Mouse (Mus musculus): ENCODE measurements around the gene Cela1. TPM values are rescaled to one million over a fixed set of nuclear protein-coding genes. Genes with fewer than 3 reads are reported as not detected.

The Cela1 gene
- polyA plus RNA-seq, 1 experiment: 2.4 TPM

DNA sequence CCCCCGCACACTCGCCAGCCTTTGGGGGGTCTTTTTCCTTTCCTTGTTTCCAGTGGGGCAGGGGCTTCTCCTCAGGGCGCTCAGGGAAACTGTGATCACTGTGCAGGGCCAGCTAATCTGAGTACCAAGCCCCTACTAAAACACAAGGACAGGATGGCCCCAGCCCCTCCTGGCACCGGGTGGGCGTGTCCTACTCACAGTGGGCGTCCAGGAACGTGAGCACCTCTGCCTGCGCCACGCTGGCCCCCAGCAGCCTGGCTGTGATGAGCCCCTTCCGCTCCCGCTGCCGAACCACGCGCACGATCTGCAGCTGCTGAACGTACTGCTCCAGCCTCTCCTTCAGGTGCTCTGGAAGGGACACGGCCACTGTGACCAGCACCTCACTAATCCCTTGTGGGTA, 16.2 kb upstream of the Cela1 start:
- Histone ChIP-seq H3K36me3 (ENCODE audit: control insufficient read depth, insufficient read depth, low read length, poor library complexity, severe bottlenecking) (0 out of 2 replicates have a peak, but pooled peaks cover 2% of the 10 kb centered on the region), H3K27ac (ENCODE audit: insufficient read depth, low read length) (no peak overlapping the region), H3K4me3 (ENCODE audit: low read depth, low read length) (no peak overlapping the region), H3K9ac (ENCODE audit: low read depth, poor library complexity, severe bottlenecking) (no peak overlapping the region), H3K9me3 (replicated peaks; ENCODE audit: control insufficient read depth, insufficient read depth, low read length, poor library complexity, severe bottlenecking) (no peaks in the 10 kb centered on the region), H3K27me3 (ENCODE audit: control insufficient read depth, insufficient read depth, low read length, poor library complexity, severe bottlenecking) (no peaks in the 10 kb centered on the region), H3K4me1 (ENCODE audit: control insufficient read depth, insufficient read depth, low read length) (peaks cover 4% of the 10 kb centered on the region)
- TF ChIP-seq POLR2A (IDR thresholded peaks at IDR 0.05; ENCODE audit: insufficient read depth, low read length) (no peak), CTCF (IDR thresholded peaks at IDR 0.05; ENCODE audit: low read depth, low read length) (no peak), EP300 (IDR thresholded peaks at IDR 0.05; ENCODE audit: insufficient read depth, low read depth, low read length) (no peak)

DNA sequence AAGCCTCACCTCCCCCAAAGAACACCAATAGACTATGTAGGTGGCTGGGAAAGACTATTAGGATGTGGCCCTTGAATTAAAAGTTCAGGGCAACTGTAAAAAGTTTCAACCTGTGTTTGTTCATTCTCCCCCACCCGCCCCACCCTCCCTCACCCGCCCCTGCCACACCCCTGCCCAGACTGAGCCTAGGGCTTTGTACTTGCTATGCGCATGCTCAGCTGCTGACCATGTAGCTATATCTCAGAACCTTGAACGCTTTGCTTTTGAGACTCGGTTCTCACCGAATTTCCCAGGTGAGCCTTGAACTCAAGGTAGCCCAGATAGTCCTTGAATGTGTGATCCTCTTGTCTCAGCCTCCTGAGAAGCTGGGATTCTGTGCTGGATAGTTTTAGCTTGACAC, 14.1 kb upstream of the Cela1 start:
- H3K9me3 ChIP-seq (replicated peaks; ENCODE audit: control insufficient read depth, insufficient read depth, low read length, poor library complexity, severe bottlenecking): no peaks in the 10 kb centered on the region
- H3K36me3 ChIP-seq (ENCODE audit: control insufficient read depth, insufficient read depth, low read length, poor library complexity, severe bottlenecking): 0 out of 2 replicates have a peak, but pooled peaks cover 2% of the 10 kb centered on the region
- TF ChIP-seq CTCF (IDR thresholded peaks at IDR 0.05; ENCODE audit: low read depth, low read length) (no peak), POLR2A (IDR thresholded peaks at IDR 0.05; ENCODE audit: insufficient read depth, low read length) (no peak), EP300 (IDR thresholded peaks at IDR 0.05; ENCODE audit: insufficient read depth, low read depth, low read length) (no peak)
- no peak overlapping the region for H3K4me3 ChIP-seq (ENCODE audit: low read depth, low read length)
- peaks cover 4% of the 10 kb centered on the region for H3K4me1 ChIP-seq (ENCODE audit: control insufficient read depth, insufficient read depth, low read length)
- no peaks in the 10 kb centered on the region for H3K27me3 ChIP-seq (ENCODE audit: control insufficient read depth, insufficient read depth, low read length, poor library complexity, severe bottlenecking)
- no peak overlapping the region for H3K27ac ChIP-seq (ENCODE audit: insufficient read depth, low read length)
- no peak overlapping the region for H3K9ac ChIP-seq (ENCODE audit: low read depth, poor library complexity, severe bottlenecking)

DNA sequence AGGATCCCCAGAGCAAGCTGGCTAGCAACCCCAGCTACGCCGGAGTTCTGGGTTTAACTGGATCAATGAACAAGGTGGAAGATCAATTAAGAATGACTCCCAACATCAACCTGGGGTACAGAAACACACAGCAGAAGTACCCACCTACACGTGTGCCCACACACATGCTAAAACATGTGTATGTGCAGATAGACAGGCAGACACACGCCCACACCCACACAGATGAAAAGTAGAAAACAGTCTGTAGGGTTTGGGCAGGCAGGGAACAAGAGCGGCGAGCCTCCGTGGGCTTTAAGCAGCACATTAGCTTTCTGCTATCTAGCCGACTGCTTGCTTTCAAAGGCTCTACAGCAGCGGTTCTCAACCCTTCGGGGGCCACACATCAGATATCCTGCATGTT, 13.4 kb upstream of the Cela1 start:
- Histone ChIP-seq H3K9ac (ENCODE audit: low read depth, poor library complexity, severe bottlenecking) (no peak overlapping the region), H3K36me3 (ENCODE audit: control insufficient read depth, insufficient read depth, low read length, poor library complexity, severe bottlenecking) (0 out of 2 replicates have a peak, but pooled peaks cover 2% of the 10 kb centered on the region), H3K4me3 (ENCODE audit: low read depth, low read length) (no peak overlapping the region), H3K4me1 (ENCODE audit: control insufficient read depth, insufficient read depth, low read length) (peaks cover 2% of the 10 kb centered on the region), H3K27ac (ENCODE audit: insufficient read depth, low read length) (no peak overlapping the region), H3K27me3 (ENCODE audit: control insufficient read depth, insufficient read depth, low read length, poor library complexity, severe bottlenecking) (no peaks in the 10 kb centered on the region), H3K9me3 (replicated peaks; ENCODE audit: control insufficient read depth, insufficient read depth, low read length, poor library complexity, severe bottlenecking) (no peaks in the 10 kb centered on the region)
- TF ChIP-seq CTCF (IDR thresholded peaks at IDR 0.05; ENCODE audit: low read depth, low read length) (no peak), EP300 (IDR thresholded peaks at IDR 0.05; ENCODE audit: insufficient read depth, low read depth, low read length) (no peak), POLR2A (IDR thresholded peaks at IDR 0.05; ENCODE audit: insufficient read depth, low read length) (no peak)

DNA sequence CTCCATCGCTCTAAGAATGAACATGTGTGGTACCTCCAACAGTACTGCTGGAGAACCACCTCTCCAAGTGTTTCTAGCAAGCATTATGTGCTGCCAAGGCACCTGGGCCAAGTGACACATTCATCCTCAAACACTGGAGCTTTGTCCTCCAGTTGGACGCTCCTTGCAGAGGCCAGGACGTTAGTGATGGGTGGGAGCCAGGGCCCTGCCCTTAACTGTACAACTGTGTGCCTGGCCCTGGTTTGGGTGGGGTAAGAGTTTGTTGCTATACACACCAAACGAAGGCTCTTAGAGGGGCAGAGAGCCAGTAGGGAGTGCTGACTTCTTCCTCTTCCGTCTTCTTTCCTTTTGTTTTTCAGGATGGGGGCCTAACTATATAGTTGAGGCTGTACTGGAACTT, 12.7 kb upstream of the Cela1 start:
- H3K4me3 ChIP-seq (ENCODE audit: low read depth, low read length): no peak overlapping the region
- H3K9me3 ChIP-seq (replicated peaks; ENCODE audit: control insufficient read depth, insufficient read depth, low read length, poor library complexity, severe bottlenecking): no peaks in the 10 kb centered on the region
- H3K4me1 ChIP-seq (ENCODE audit: control insufficient read depth, insufficient read depth, low read length): no peaks in the 10 kb centered on the region
- no peak overlapping the region for H3K9ac ChIP-seq (ENCODE audit: low read depth, poor library complexity, severe bottlenecking)
- H3K27me3 ChIP-seq (ENCODE audit: control insufficient read depth, insufficient read depth, low read length, poor library complexity, severe bottlenecking): no peaks in the 10 kb centered on the region
- no peak overlapping the region for H3K27ac ChIP-seq (ENCODE audit: insufficient read depth, low read length)
- H3K36me3 ChIP-seq (ENCODE audit: control insufficient read depth, insufficient read depth, low read length, poor library complexity, severe bottlenecking): 0 out of 2 replicates have a peak, but pooled peaks cover 2% of the 10 kb centered on the region
- TF ChIP-seq POLR2A (IDR thresholded peaks at IDR 0.05; ENCODE audit: insufficient read depth, low read length) (no peak), CTCF (IDR thresholded peaks at IDR 0.05; ENCODE audit: low read depth, low read length) (no peak), EP300 (IDR thresholded peaks at IDR 0.05; ENCODE audit: insufficient read depth, low read depth, low read length) (no peak)

DNA sequence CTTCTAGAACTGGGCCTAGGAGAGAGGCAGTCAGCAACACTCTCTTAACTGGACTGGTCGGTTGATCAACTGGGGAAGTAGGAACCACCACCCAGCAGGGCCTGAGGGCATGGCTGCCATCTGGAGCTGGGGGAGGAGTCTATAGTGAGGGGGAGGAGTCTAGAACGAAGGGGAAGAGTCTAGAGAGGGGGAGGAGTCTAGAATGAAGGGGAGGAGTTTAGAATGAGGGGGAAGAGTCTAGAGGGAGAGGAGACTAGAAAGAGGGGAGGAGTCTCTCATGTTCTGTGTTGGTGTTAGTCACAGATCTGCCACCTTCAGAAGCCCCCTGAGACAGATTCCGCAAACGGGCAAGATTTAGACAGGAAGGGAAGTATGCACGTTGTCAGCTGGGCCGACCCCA, 11.7 kb upstream of the Cela1 start:
- peaks cover 5% of the 10 kb centered on the region; the same call in 1 of the 2 replicates for H3K36me3 ChIP-seq (ENCODE audit: control insufficient read depth, insufficient read depth, low read length, poor library complexity, severe bottlenecking)
- no peak overlapping the region for H3K9ac ChIP-seq (ENCODE audit: low read depth, poor library complexity, severe bottlenecking)
- H3K9me3 ChIP-seq (replicated peaks; ENCODE audit: control insufficient read depth, insufficient read depth, low read length, poor library complexity, severe bottlenecking): no peaks in the 10 kb centered on the region
- H3K4me1 ChIP-seq (ENCODE audit: control insufficient read depth, insufficient read depth, low read length): no peaks in the 10 kb centered on the region
- no peak for TF ChIP-seq EP300 (IDR thresholded peaks at IDR 0.05; ENCODE audit: insufficient read depth, low read depth, low read length)
- TF ChIP-seq POLR2A (IDR thresholded peaks at IDR 0.05; ENCODE audit: insufficient read depth, low read length): no peak
- H3K27ac ChIP-seq (ENCODE audit: insufficient read depth, low read length): no peak overlapping the region
- H3K27me3 ChIP-seq (ENCODE audit: control insufficient read depth, insufficient read depth, low read length, poor library complexity, severe bottlenecking): no peaks in the 10 kb centered on the region
- H3K4me3 ChIP-seq (ENCODE audit: low read depth, low read length): 0 out of 2 replicates have a peak overlapping the region, but pooled peaks have one; percentile 8

DNA sequence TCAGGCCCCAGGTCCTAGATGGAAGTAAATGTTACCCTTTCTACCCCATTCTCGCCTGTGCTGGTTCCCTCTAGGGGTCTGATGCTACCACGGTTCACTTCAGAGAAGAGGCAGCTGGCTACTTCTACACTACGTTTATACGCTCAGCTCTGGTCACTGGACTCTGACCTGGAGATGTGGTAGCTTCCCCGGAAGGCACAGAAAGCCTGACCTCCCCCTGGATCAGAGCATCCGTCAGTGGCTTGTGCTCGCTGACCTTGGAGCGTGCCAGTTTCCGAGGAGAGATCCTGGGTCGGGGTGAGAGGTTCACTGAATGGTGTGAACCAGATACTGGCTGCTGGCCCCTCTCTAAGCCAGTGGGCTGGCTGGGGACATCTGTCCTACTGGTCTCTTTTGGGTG, 10.4 kb upstream of the Cela1 start:
- TF ChIP-seq POLR2A (IDR thresholded peaks at IDR 0.05; ENCODE audit: insufficient read depth, low read length) (no peak), EP300 (IDR thresholded peaks at IDR 0.05; ENCODE audit: insufficient read depth, low read depth, low read length) (no peak), CTCF (IDR thresholded peaks at IDR 0.05; ENCODE audit: low read depth, low read length) (no peak)
- Histone ChIP-seq H3K36me3 (ENCODE audit: control insufficient read depth, insufficient read depth, low read length, poor library complexity, severe bottlenecking) (peaks cover 4% of the 10 kb centered on the region; the same call in 1 of the 2 replicates), H3K4me1 (ENCODE audit: control insufficient read depth, insufficient read depth, low read length) (no peaks in the 10 kb centered on the region), H3K27ac (ENCODE audit: insufficient read depth, low read length) (no peak overlapping the region), H3K27me3 (ENCODE audit: control insufficient read depth, insufficient read depth, low read length, poor library complexity, severe bottlenecking) (no peaks in the 10 kb centered on the region), H3K4me3 (ENCODE audit: low read depth, low read length) (no peak overlapping the region), H3K9ac (ENCODE audit: low read depth, poor library complexity, severe bottlenecking) (no peak overlapping the region), H3K9me3 (replicated peaks; ENCODE audit: control insufficient read depth, insufficient read depth, low read length, poor library complexity, severe bottlenecking) (no peaks in the 10 kb centered on the region)

Data from ES-Bruce4 (cell line).